Mouse (Mus musculus): ENCODE measurements around the gene Fasn.
A peak's percentile ranks its signal among the peaks of the same experiment; 100 is the strongest.
"Not testable (repeated sequence)": the region's sequence is repeated elsewhere in the genome, so short reads cannot be mapped to it uniquely, and the experiment has no call there.

Gene Fasn

GRCm38 (mm10) chr11:120798244-120798643 lies 26.1 kb downstream of the Fasn start:
- no peak for DNase-seq (ENCODE audit: low read depth, low spot score)

- DNase-seq (ENCODE audit: low read depth, low spot score) = no peak
Observed at GRCm38 (mm10) chr11:120796614-120796946, 27.8 kb downstream of the Fasn start.

- DNase-seq (ENCODE audit: low read depth, low spot score) = peak; percentile 96
Observed at GRCm38 (mm10) chr11:120795756-120796613, 28.4 kb downstream of the Fasn start, which contains the start of gene Dus1l. Gene Dus1l, minus strand, starts transcription at chr11:120796403.

- DNase-seq (ENCODE audit: low read depth, low spot score) = no peak
Observed at GRCm38 (mm10) chr11:120792652-120793051, 31.7 kb downstream of the Fasn start.

- DNase-seq (ENCODE audit: low read depth, low spot score) = no peak
Observed at GRCm38 (mm10) chr11:120789810-120790209, 34.5 kb downstream of the Fasn start.

- DNase-seq (ENCODE audit: low read depth, low spot score) = no peak
Observed at GRCm38 (mm10) chr11:120789355-120789754, 35.0 kb downstream of the Fasn start.

- DNase-seq (ENCODE audit: low read depth, low spot score) = not testable (repeated sequence)
Observed at GRCm38 (mm10) chr11:120788460-120788859, 35.9 kb downstream of the Fasn start.

GRCm38 (mm10) chr11:120785145-120785544 lies 39.2 kb downstream of the Fasn start:
- no peak for DNase-seq (ENCODE audit: low read depth, low spot score)

GRCm38 (mm10) chr11:120784064-120784791 lies 40.1 kb downstream of the Fasn start, which contains the start of the genes Rfng and Gps1:
Gene Rfng, minus strand, starts transcription at chr11:120784207.
Gene Gps1, plus strand, starts transcription at chr11:120784272.
- DNase-seq (ENCODE audit: low read depth, low spot score) = peak; percentile 71

GRCm38 (mm10) chr11:120783426-120784063 lies 40.8 kb downstream of the Fasn start:
- no peak for DNase-seq (ENCODE audit: low read depth, low spot score)

GRCm38 (mm10) chr11:120781361-120781760 lies 43.0 kb downstream of the Fasn start:
- not testable (repeated sequence) for DNase-seq (ENCODE audit: low read depth, low spot score)

- no peak for DNase-seq (ENCODE audit: low read depth, low spot score)
Observed at GRCm38 (mm10) chr11:120779876-120780275, 44.5 kb downstream of the Fasn start.

- DNase-seq (ENCODE audit: low read depth, low spot score) = peak; percentile 34
Observed at GRCm38 (mm10) chr11:120777123-120777522, 47.2 kb downstream of the Fasn start.

GRCm38 (mm10) chr11:120775774-120776469 lies 48.4 kb downstream of the Fasn start:
- DNase-seq (ENCODE audit: low read depth, low spot score) = peak; percentile 88

GRCm38 (mm10) chr11:120773463-120774190 lies 50.7 kb downstream of the Fasn start:
- no peak for DNase-seq (ENCODE audit: low read depth, low spot score)

GRCm38 (mm10) chr11:120772749-120773148 lies 51.6 kb downstream of the Fasn start:
- no peak for DNase-seq (ENCODE audit: low read depth, low spot score)

- DNase-seq (ENCODE audit: low read depth, low spot score) = no peak
Observed at GRCm38 (mm10) chr11:120768206-120768605, 56.1 kb downstream of the Fasn start.

- DNase-seq (ENCODE audit: low read depth, low spot score) = not testable (repeated sequence)
Observed at GRCm38 (mm10) chr11:120767023-120767422, 57.3 kb downstream of the Fasn start.

GRCm38 (mm10) chr11:120763121-120763999 lies 61.0 kb downstream of the Fasn start:
- not testable (repeated sequence) for DNase-seq (ENCODE audit: low read depth, low spot score)

- DNase-seq (ENCODE audit: low read depth, low spot score) = not testable (repeated sequence)
Observed at GRCm38 (mm10) chr11:120762672-120763041, 61.7 kb downstream of the Fasn start, which contains the start of gene Hmga1b. Gene Hmga1b, plus strand, starts transcription at chr11:120762794.

Data from retina, postnatal 7 days (tissue).